Mouse (Mus musculus) c-Kit-negative CD71-positive TER-119-positive erythroid progenitor cells, embryonic 14.5 days (primary cell): ENCODE measurements around the gene Snx18.

ENCODE experiments used
- DNase-seq: peaks from one replicate; pipeline ENCODE4 v3.0.0-alpha.2; 2013; ENCODE audit warnings: low read depth, low spot score

The Snx18 gene

DNA sequence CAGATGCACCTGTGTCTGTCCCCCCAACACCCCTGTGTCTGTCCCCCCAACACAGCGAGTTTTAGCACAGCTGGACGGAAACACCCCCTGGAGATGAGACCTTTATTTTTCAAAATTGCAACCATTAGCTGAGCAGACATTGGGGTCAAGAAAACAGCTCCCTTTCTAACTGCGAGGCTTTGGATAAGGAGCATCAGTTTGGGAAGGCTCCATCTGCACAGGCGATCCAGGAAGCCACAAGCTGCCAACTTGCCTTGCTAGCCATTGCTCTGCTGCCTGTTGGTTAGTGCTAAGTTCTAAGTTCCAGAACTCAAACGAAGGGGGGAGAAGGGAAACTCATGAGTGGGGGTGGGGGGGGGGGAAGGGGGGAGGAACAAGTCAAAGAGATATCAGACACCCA, 51.4 kb downstream of the Snx18 start:
- DNase-seq, result no peak

DNA sequence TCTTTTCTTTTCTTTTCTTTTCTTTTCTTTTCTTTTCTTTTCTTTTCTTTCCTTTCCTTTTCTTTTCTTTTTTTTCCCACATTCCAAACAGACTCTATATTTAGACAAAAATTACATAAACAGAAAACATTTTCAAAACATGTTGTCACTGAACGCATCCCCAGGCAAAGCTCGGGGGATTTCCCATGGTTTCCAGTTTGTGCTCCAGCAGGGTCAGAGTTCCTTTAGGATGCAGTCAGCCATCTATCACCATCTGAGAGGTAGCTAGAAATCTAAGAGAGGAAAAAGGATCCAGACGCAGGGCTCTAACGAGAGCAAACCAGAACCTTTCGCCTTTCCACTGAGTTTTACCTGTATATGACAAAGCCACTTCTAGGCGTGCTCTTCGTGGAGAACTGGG, 52.0 kb downstream of the Snx18 start:
- no peak for DNase-seq

DNA sequence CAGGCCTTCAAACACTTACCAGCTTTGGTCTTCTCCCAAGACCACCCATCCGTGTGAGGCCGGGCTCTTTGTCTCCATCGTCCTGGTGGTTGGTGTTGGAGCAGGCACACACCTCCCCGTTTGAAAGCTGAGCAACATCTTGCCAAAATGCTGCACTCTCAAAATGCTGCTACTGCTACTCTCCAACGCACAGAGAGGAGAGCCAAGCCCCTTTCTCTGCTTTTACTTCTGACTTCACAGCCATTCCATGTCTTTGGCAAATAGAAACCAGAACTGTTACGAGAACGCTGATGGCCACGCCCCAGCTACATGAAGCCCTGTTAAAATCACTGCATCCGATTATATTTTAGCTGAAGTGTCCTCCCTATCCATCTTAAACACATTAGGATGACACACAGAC, 58.7 kb downstream of the Snx18 start:
- no peak for DNase-seq

DNA sequence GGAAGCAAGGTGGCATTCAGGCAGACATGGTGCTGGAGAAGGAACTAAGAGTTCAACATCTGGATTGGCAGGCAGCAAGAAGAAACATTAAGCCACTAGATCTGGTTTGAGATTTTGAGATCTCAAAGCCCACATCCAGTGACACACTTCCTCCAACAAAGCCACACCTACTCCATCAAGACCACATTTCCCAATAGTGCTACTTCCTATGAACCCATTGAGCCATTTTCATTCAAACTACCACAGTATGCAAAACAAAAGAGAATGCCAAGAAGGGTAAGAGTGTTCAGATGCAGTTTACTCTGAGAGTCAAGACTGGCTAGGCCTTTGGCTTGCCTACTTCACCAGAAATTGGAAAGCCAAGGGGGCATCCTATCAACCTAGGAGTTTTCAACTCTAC, 61.8 kb downstream of the Snx18 start:
- DNase-seq, result no peak

DNA sequence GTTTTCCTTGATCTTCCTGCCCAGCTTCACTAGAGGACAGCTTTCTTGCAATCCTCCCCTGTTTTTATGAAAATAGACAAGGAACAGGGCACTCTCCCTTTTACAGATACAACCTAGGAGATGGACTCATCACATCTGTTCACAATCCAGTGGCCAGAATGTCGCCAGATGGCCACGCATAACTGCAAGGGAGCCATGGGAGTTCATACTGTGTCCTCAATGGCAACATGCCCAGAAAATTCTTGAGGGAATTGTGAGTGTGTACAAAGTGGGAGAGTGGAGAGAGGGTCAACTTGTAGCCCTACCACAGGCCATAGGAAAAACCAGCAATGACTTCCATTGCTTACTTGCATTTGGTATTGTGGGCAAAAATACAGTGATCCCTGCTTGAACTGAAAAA, 63.1 kb downstream of the Snx18 start:
- no peak for DNase-seq

DNA sequence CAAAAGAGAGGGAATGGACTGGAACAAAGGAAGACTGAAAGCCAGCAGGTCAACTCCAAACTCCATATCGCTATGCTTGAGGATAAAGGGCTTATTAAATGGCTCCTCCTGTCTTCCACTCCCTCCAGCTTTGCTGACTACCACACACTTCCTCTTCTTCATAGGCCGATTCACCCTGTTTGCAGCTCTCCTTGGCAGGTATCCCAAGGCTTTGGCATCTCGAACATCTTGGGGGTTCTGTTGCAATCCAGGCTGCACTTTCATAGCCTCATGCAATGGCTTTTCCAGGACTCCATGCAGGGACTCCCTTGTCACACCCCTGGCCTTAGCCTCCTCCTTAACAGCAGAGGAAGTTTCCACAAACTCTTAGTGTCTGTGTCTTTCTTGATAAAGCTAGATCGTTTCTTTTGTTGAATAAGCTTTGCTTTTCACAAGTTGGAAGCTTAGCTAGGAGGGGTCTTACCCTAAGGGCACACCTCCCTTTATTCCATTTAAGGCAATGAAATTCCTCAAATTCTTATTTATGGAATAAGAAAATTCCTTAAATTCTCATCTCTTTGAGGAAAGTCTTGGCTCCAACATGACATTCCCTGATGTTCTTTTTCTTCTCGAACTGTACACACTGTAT, 64.6 kb downstream of the Snx18 start:
- DNase-seq, result no peak

DNA sequence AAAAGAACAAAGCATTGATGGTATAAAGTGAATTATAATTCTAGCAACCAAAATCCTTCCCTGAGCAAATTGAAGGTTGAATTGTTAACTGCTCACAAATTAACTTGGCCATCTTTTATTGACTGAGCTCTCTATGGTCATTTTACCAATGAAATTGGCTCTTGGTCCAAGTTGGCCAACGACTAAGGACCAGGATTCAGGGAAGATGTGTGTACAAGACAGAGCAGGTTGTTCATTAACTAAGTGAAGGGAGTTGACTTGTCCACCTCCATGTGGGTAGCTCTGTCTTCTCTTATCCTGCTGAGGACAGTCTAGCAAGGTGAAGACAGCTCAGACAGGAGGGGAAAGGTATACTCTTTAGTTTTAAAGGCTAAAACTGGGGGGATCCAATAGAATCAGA, 66.0 kb downstream of the Snx18 start:
- DNase-seq, result no peak

DNA sequence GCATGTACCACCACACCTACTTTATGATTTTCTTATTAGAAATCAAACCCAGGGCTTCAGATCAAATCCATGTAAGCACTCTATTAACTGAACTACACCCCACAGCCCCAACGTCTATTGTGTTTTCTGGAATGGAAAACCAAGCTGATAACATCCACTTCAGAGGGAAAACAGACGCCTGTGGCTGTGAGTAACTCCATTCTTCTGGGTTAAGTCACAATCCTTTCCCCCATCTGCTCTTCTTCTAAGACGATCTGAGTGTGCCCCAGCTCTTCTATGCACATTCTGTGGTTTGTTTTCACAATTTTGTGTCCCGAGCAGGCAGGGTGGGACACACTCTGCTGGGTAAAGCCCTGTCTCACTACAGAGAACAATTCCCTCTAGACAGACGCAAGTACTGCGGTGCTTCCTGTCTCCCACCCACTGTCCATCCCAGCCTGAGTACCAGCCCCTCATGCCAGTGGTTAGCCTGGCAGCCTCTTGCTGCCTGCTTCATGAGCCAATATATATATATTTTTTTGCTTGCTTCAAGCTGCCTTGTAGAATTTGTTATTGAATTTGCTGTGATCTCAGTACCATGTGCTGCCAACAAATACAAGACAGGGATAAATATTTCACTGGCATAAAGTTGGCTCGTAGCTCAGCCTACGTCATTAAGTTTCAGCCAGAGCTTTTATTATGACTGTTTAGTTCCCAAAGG, 67.3 kb downstream of the Snx18 start:
- DNase-seq, result no peak

DNA sequence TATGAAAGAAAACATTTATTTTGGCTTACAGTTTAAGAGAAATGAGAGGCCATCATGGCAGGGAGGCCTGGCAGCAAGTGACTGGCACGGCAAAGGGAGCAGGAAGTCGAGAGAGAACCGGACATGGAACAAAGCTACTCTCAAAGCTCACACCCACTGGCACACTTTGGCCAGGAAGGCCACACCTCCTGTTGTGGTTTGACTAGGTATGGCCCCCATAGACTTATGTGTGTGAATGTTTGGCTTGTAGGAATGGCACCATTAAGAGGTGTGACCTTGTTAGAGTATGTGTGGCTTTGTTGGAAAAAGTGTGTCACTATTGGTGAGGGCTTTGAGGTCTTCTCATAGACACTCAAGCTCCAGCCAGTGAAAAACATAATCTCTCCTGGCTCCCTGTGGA, 69.3 kb downstream of the Snx18 start:
- DNase-seq, result no peak

DNA sequence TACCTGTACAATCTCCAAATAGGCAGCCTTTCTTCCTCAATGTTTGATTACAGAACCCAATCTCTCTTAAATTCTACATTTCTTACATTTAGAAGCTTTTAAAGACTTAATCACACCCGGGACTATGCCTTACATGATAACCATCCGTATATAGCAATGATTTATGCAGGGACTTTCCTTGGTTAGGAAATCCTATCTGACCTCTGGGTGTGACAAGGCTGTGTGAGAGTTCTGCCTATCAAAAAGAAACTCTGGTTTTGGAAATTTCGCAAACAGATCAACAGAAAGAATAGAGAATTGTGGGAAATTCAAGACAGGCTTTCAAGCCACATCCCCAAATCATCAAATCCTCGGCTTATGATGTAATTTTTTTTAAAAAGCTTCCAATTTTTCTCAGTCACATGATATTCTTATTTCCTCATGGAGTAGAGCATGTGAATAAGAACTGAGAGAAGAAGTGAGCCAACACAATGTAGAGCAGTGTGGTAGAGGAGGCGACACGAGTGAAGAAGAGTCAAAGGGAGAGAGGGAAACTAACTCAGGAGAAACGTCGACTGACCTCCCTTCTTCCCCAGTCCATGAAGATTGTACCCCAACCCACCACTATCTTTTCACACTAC, 70.4 kb downstream of the Snx18 start:
- no peak for DNase-seq

DNA sequence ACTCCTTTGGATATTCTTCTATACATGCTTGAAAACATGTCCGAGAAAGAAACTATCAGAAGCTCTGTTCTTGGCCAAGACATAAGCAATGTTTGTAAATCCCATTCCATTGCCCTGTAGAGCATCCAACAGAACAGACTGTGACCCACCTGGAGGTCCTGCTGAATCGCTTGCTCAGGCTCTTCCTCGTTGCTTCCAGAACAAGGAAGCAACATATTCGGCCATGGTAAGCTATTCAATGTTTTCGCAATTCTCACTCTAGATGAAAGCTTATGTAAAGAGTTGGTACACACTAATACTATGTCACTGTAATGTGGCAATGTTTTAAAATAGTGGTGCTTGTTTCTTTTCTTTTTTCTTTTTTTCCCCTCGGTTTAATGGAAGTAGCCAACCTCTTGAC, 76.0 kb downstream of the Snx18 start:
- DNase-seq, result no peak
